Mouse (Mus musculus) heart, postnatal 10 days (tissue): ENCODE data around the gene Rpl6. TPM values are rescaled to one million over a fixed set of nuclear protein-coding genes. Genes with fewer than 3 reads are reported as not detected.
A peak's percentile ranks its signal among the peaks of the same experiment; 100 is the strongest.

ENCODE experiments used
- DNase-seq, 2 experiments: peaks; one replicate each; pipeline ENCODE4 v3.0.0; 2021
- intact Hi-C: fragments of 180-260 bp; cut with DNase I; formaldehyde crosslinking; loops from one replicate; pipeline ENCODE4 v1.15.1; 2025
- total RNA-seq, 2 experiments: library from RNA; stranded (reverse); gene quantifications; 2 replicates each; pipeline ENCODE4 v1.2.3; 2021

Gene Rpl6
- 100 to 1,000 TPM; 729 to 779 TPM for total RNA-seq

GRCm38 (mm10) chr5:121204132-121205089 lies at the start of gene Rpl6:
Gene Rpl6 (plus strand): TSS chr5:121204481.
- intact Hi-C loops = no loop called here
- peak; percentile 87 to 89 for DNase-seq

GRCm38 (mm10) chr5:121156121-121156520 lies 48.2 kb upstream of the Rpl6 start:
- intact Hi-C loops = no loop called here

GRCm38 (mm10) chr5:121157017-121157416 lies 47.3 kb upstream of the Rpl6 start:
- no peak for DNase-seq
- intact Hi-C loops = no loop called here

More at GRCm38 (mm10) chr5:121156121-121156520, 48.2 kb upstream of the Rpl6 start:
- DNase-seq = no peak

GRCm38 (mm10) chr5:121157489-121157888 lies 46.8 kb upstream of the Rpl6 start:
- intact Hi-C loops = no loop called here
- peak in 1 of 2 experiments; percentile 36 for DNase-seq

GRCm38 (mm10) chr5:121158966-121159365 lies 45.3 kb upstream of the Rpl6 start:
- intact Hi-C loops = no loop called here
- no peak for DNase-seq

- intact Hi-C loops = no loop called here
Observed at GRCm38 (mm10) chr5:121162285-121162684, 42.0 kb upstream of the Rpl6 start.

GRCm38 (mm10) chr5:121162923-121163322 lies 41.4 kb upstream of the Rpl6 start:
- DNase-seq = no peak
- intact Hi-C loops = no loop called here

More at GRCm38 (mm10) chr5:121162285-121162684, 42.0 kb upstream of the Rpl6 start:
- DNase-seq = no peak

GRCm38 (mm10) chr5:121166884-121167283 lies 37.4 kb upstream of the Rpl6 start:
- intact Hi-C loops = no loop called here
- no peak for DNase-seq

- DNase-seq = no peak
- intact Hi-C loops = no loop called here
Observed at GRCm38 (mm10) chr5:121169588-121169987, 34.7 kb upstream of the Rpl6 start.

- intact Hi-C loops = loop anchor here (5.0 kb wide), 1 partner anchor 221 kb away; no protein-coding TSS in a partner anchor
- DNase-seq = no peak
Observed at GRCm38 (mm10) chr5:121172835-121173234, 31.4 kb upstream of the Rpl6 start.

- DNase-seq = no peak
- intact Hi-C loops = no loop called here
Observed at GRCm38 (mm10) chr5:121179077-121179857, 25.0 kb upstream of the Rpl6 start.

GRCm38 (mm10) chr5:121183269-121183668 lies 21.0 kb upstream of the Rpl6 start:
- intact Hi-C loops = no loop called here
- DNase-seq = no peak

GRCm38 (mm10) chr5:121184375-121184774 lies 19.9 kb upstream of the Rpl6 start:
- intact Hi-C loops = no loop called here
- no peak for DNase-seq

GRCm38 (mm10) chr5:121184945-121185551 lies 19.2 kb upstream of the Rpl6 start:
- DNase-seq = peak; percentile 31 to 35
- intact Hi-C loops = no loop called here

- peak; percentile 53 to 77 for DNase-seq
- intact Hi-C loops = no loop called here
Observed at GRCm38 (mm10) chr5:121187580-121188001, 16.7 kb upstream of the Rpl6 start.

- DNase-seq = no peak
- intact Hi-C loops = no loop called here
Observed at GRCm38 (mm10) chr5:121188265-121188664, 16.0 kb upstream of the Rpl6 start.

GRCm38 (mm10) chr5:121189182-121189581 lies 15.1 kb upstream of the Rpl6 start:
- no peak for DNase-seq
- intact Hi-C loops = no loop called here

- DNase-seq = peak in 1 of 2 experiments; percentile 31
Observed at GRCm38 (mm10) chr5:121190210-121190835, 14.0 kb upstream of the Rpl6 start.

GRCm38 (mm10) chr5:121190836-121191583 lies 13.3 kb upstream of the Rpl6 start, which contains the start of gene Ptpn11:
Gene Ptpn11 (minus strand): TSS chr5:121191397.
- peak; percentile 90 for DNase-seq
- intact Hi-C loops = no loop called here

More at GRCm38 (mm10) chr5:121190210-121190835, 14.0 kb upstream of the Rpl6 start:
- intact Hi-C loops = no loop called here

GRCm38 (mm10) chr5:121191584-121191906 lies 12.7 kb upstream of the Rpl6 start:
- intact Hi-C loops = no loop called here
- DNase-seq = no peak
